Mouse (Mus musculus): Measurements from ENCODE around the gene Gpr65. TPM values are rescaled to one million over a fixed set of nuclear protein-coding genes. Genes with fewer than 3 reads are reported as not detected.
"Not testable (repeated sequence)": the region's sequence is repeated elsewhere in the genome, so short reads cannot be mapped to it uniquely, and the experiment has no call there.

Gene Gpr65
- total RNA-seq (2021), result under 1 TPM; 0.11 to 0.15 TPM
- long read RNA-seq, experiment 1, result 0 reads
- long read RNA-seq, experiment 2, result 0 reads

- peak within 1 kb of the TSS; percentile 13; the same call in 1 of the 2 replicates for H3K4me3 ChIP-seq
- no peak within 1 kb of the TSS for H3K27ac ChIP-seq
- TF ChIP-seq CTCF (IDR thresholded peaks at IDR 0.05), result no peak
- intact Hi-C loops (cut with DNase I), result no loop called here
- DNase-seq, result no peak
These were observed at the start of gene Gpr65 for GRCm38 (mm10) chr12:98268441-98269369. Gpr65 (plus strand) TSS chr12:98268635.

GRCm38 (mm10) chr12:98223286-98223685, 45.1 kb upstream of the Gpr65 start:
- intact Hi-C loops (cut with DNase I), result no loop called here
- no peak overlapping the region for H3K27ac ChIP-seq
- no peak for DNase-seq
- H3K4me3 ChIP-seq, result no peak overlapping the region
- no peak for TF ChIP-seq CTCF (IDR thresholded peaks at IDR 0.05)

- TF ChIP-seq CTCF (IDR thresholded peaks at IDR 0.05), result no peak
- Histone ChIP-seq H3K27ac (no peak overlapping the region), H3K4me3 (no peak overlapping the region)
- intact Hi-C loops (cut with DNase I), result no loop called here
- DNase-seq, result no peak
These were observed 41.4 kb upstream of the Gpr65 start for GRCm38 (mm10) chr12:98227037-98227436.

- intact Hi-C loops (cut with DNase I); H3K27ac ChIP-seq; DNase-seq; H3K4me3 ChIP-seq: not testable (repeated sequence)
These were observed 30.0 kb upstream of the Gpr65 start for GRCm38 (mm10) chr12:98238478-98238877.

GRCm38 (mm10) chr12:98244161-98244560, 24.3 kb upstream of the Gpr65 start:
- Histone ChIP-seq H3K27ac (no peak overlapping the region), H3K4me3 (no peak overlapping the region)
- intact Hi-C loops (cut with DNase I), result no loop called here
- TF ChIP-seq CTCF (IDR thresholded peaks at IDR 0.05), result no peak
- DNase-seq, result no peak

GRCm38 (mm10) chr12:98244865-98245264, 23.6 kb upstream of the Gpr65 start:
- intact Hi-C loops (cut with DNase I), result no loop called here
- no peak for TF ChIP-seq CTCF (IDR thresholded peaks at IDR 0.05)
- no peak for DNase-seq
- Histone ChIP-seq H3K4me3 (no peak overlapping the region), H3K27ac (no peak overlapping the region)

- TF ChIP-seq CTCF (IDR thresholded peaks at IDR 0.05), result no peak
- no peak for DNase-seq
- no peak overlapping the region for H3K27ac ChIP-seq
- H3K4me3 ChIP-seq, result no peak overlapping the region
- intact Hi-C loops (cut with DNase I), result no loop called here
These were observed 21.6 kb upstream of the Gpr65 start for GRCm38 (mm10) chr12:98246835-98247234.

- no peak for DNase-seq
- no peak for TF ChIP-seq CTCF (IDR thresholded peaks at IDR 0.05)
- Histone ChIP-seq H3K27ac (no peak overlapping the region), H3K4me3 (no peak overlapping the region)
- intact Hi-C loops (cut with DNase I), result no loop called here
These were observed 18.8 kb upstream of the Gpr65 start for GRCm38 (mm10) chr12:98249671-98250070.

GRCm38 (mm10) chr12:98250327-98250726, 18.1 kb upstream of the Gpr65 start:
- no peak overlapping the region for H3K27ac ChIP-seq
- intact Hi-C loops (cut with DNase I), result no loop called here
- DNase-seq, result no peak
- H3K4me3 ChIP-seq, result no peak overlapping the region
- no peak for TF ChIP-seq CTCF (IDR thresholded peaks at IDR 0.05)

- TF ChIP-seq CTCF (IDR thresholded peaks at IDR 0.05), result no peak
- DNase-seq, result no peak
- Histone ChIP-seq H3K27ac (0 out of 2 replicates have a peak overlapping the region, but pooled peaks have one; percentile 5), H3K4me3 (no peak overlapping the region)
- intact Hi-C loops (cut with DNase I), result no loop called here
These were observed 16.0 kb upstream of the Gpr65 start for GRCm38 (mm10) chr12:98252417-98252816.

- DNase-seq, result no peak
- Histone ChIP-seq H3K27ac (no peak overlapping the region), H3K4me3 (no peak overlapping the region)
- no peak for TF ChIP-seq CTCF (IDR thresholded peaks at IDR 0.05)
- intact Hi-C loops (cut with DNase I), result no loop called here
These were observed 13.0 kb upstream of the Gpr65 start for GRCm38 (mm10) chr12:98255373-98255995.

- Histone ChIP-seq H3K4me3 (peak overlapping the region; percentile 97), H3K27ac (peak overlapping the region; percentile 98)
- intact Hi-C loops (cut with DNase I), result no loop called here
- no peak for TF ChIP-seq CTCF (IDR thresholded peaks at IDR 0.05)
- DNase-seq, result no peak
These were observed 10.0 kb upstream of the Gpr65 start for GRCm38 (mm10) chr12:98258371-98258844.

GRCm38 (mm10) chr12:98258845-98259517, 9.5 kb upstream of the Gpr65 start, which contains the start of gene Galc:
Galc (minus strand) TSS chr12:98259459.
- H3K27ac ChIP-seq, result peak within 1 kb of the TSS; percentile 98
- intact Hi-C loops (cut with DNase I), result no loop called here
- peak; percentile 93 for DNase-seq
- TF ChIP-seq CTCF (IDR thresholded peaks at IDR 0.05), result no peak
- peak within 1 kb of the TSS; percentile 97 for H3K4me3 ChIP-seq
